Mouse (Mus musculus): ENCODE data around the gene Scaf1. TPM values are rescaled to one million over a fixed set of nuclear protein-coding genes. Genes with fewer than 3 reads are reported as not detected.

The Scaf1 gene
- total RNA-seq, 4 experiments from 2014 or later, result 163 to 173 (median 167) TPM

- no peak for DNase-seq (ENCODE audit: low spot score in 2 of 2)
Measured at GRCm38 (mm10) chr7:44957183-44957835, 58.9 kb downstream of the Scaf1 start.

- no peak for DNase-seq (ENCODE audit: low spot score in 2 of 2)
Measured at GRCm38 (mm10) chr7:44956266-44956665, 59.9 kb downstream of the Scaf1 start.

- DNase-seq (ENCODE audit: low spot score in 2 of 2), result no peak
Measured at GRCm38 (mm10) chr7:44955628-44956027, 60.5 kb downstream of the Scaf1 start.

GRCm38 (mm10) chr7:44954091-44954885, 61.9 kb downstream of the Scaf1 start:
- DNase-seq (ENCODE audit: low spot score in 2 of 2), result no peak

GRCm38 (mm10) chr7:44953561-44953960, 62.6 kb downstream of the Scaf1 start:
- DNase-seq (ENCODE audit: low spot score in 2 of 2), result no peak

Small RNAs within 50 kb of the gene (microRNA-seq; reads per million reads assigned to microRNA genes)
- 1.0 to 1.3 reads per million in 2 experiments for gene Mir7054

Other genes with a start within 250 kb of the Scaf1 start
- gene Nup62, start 200.3 kb downstream of the Scaf1 start, total RNA-seq (2022), result 10 to 100 TPM; 27.7 to 32.5 (median 30.2) TPM
- gene Il4i1, start 200.0 kb downstream of the Scaf1 start, total RNA-seq (2022), result 10 to 100 TPM in 2 of 4 experiments, 1 to 10 TPM in 2; 2.7 to 12.2 (median 7.8) TPM
- 10 to 100 TPM; 23.3 to 36.1 (median 26.1) TPM for gene Atf5, start 199.7 kb downstream of the Scaf1 start, total RNA-seq (2022)
- 10 to 100 TPM; 66.3 to 72.6 (median 71.0) TPM for gene Akt1s1, start 167.4 kb downstream of the Scaf1 start, total RNA-seq (2022)
- gene Tbc1d17, start 167.3 kb downstream of the Scaf1 start, total RNA-seq (2022), result 10 to 100 TPM; 71.9 to 92.1 (median 73.8) TPM
- gene Pnkp, start 159.2 kb downstream of the Scaf1 start, total RNA-seq (2022), result 10 to 100 TPM; 29.8 to 37.7 (median 32.4) TPM
- 100 to 1,000 TPM; 310 to 354 (median 329) TPM for gene Ptov1, start 146.6 kb downstream of the Scaf1 start, total RNA-seq (2022)
- 100 to 1,000 TPM in 3 of 4 experiments, 10 to 100 TPM in 1; 89.6 to 111 (median 107) TPM for gene Med25, start 123.7 kb downstream of the Scaf1 start, total RNA-seq (2022)
- gene Fuz, start 120.3 kb downstream of the Scaf1 start, total RNA-seq (2022), result 10 to 100 TPM; 22.9 to 30.0 (median 26.7) TPM
- gene Ap2a1, start 86.9 kb downstream of the Scaf1 start, total RNA-seq (2022), result 100 to 1,000 TPM; 274 to 323 (median 303) TPM
- under 1 TPM; 0.37 to 0.85 (median 0.67) TPM for gene Tsks, start 73.2 kb downstream of the Scaf1 start, total RNA-seq (2022)
- gene Cpt1c, start 41.5 kb downstream of the Scaf1 start, total RNA-seq (2022), result 100 to 1,000 TPM; 123 to 144 (median 137) TPM
- gene Prmt1, start 29.8 kb downstream of the Scaf1 start, total RNA-seq (2022), result 100 to 1,000 TPM; 167 to 173 (median 172) TPM
- 10 to 100 TPM; 42.1 to 52.0 (median 45.0) TPM for gene Irf3, start 18.7 kb downstream of the Scaf1 start, total RNA-seq (2022)
- 1 to 10 TPM; 2.3 to 6.1 (median 4.3) TPM for gene Bcl2l12, start 17.7 kb downstream of the Scaf1 start, total RNA-seq (2022)
- 10 to 100 TPM; 13.7 to 16.8 (median 15.2) TPM for gene Rras, start 1.6 kb upstream of the Scaf1 start, total RNA-seq (2022)
- gene Prr12, start 36.5 kb upstream of the Scaf1 start, total RNA-seq (2022), result 10 to 100 TPM; 72.9 to 75.3 (median 73.6) TPM
- 10 to 100 TPM; 42.2 to 53.5 (median 49.8) TPM for gene Nosip, start 46.1 kb upstream of the Scaf1 start, total RNA-seq (2022)
- 1 to 10 TPM; 6.5 to 7.6 (median 6.9) TPM for gene Prrg2, start 46.3 kb upstream of the Scaf1 start, total RNA-seq (2022)
- 10 to 100 TPM in 3 of 4 experiments, 1 to 10 TPM in 1; 9.9 to 13.9 (median 10.6) TPM for gene Rcn3, start 75.9 kb upstream of the Scaf1 start, total RNA-seq (2022)
- gene Fcgrt, start 87.5 kb upstream of the Scaf1 start, total RNA-seq (2022), result 10 to 100 TPM; 16.8 to 23.4 (median 20.1) TPM
- 100 to 1,000 TPM; 439 to 619 (median 513) TPM for gene Rps11, start 108.1 kb upstream of the Scaf1 start, total RNA-seq (2022)
- 1,000 to 10,000 TPM in 1 of 4 experiments, 100 to 1,000 TPM in 3; 731 to 1,022 (median 859) TPM for gene Rpl13a, start 112.4 kb upstream of the Scaf1 start, total RNA-seq (2022)
- not detected for gene Gm45713, start 119.9 kb upstream of the Scaf1 start, total RNA-seq (2022)
- 10 to 100 TPM; 10.0 to 12.0 (median 10.4) TPM for gene Flt3l, start 120.1 kb upstream of the Scaf1 start, total RNA-seq (2022)
- gene Pih1d1, start 137.9 kb upstream of the Scaf1 start, total RNA-seq (2022), result 10 to 100 TPM; 37.5 to 56.7 (median 46.3) TPM
- 10 to 100 TPM; 16.9 to 18.6 (median 17.6) TPM for gene Aldh16a1, start 138.2 kb upstream of the Scaf1 start, total RNA-seq (2022)
- gene Slc17a7, start 147.6 kb upstream of the Scaf1 start, total RNA-seq (2022), result 1,000 to 10,000 TPM; 1,166 to 1,245 (median 1,206) TPM
- gene Gfy, start 163.2 kb upstream of the Scaf1 start, total RNA-seq (2022), result under 1 TPM in 2 of 4 experiments, not detected in 2; 0.20 to 0.51 TPM
- not detected for gene Pth2, start 164.6 kb upstream of the Scaf1 start, total RNA-seq (2022)
- gene Ccdc155, start 188.5 kb upstream of the Scaf1 start, total RNA-seq (2022), result 1 to 10 TPM; 2.5 to 4.8 (median 3.6) TPM
- gene Dkkl1, start 195.8 kb upstream of the Scaf1 start, total RNA-seq (2022), result 1 to 10 TPM; 2.1 to 3.3 (median 2.6) TPM
- gene Tead2, start 199.4 kb upstream of the Scaf1 start, total RNA-seq (2022), result 1 to 10 TPM; 2.2 to 5.4 (median 3.7) TPM
- 10 to 100 TPM in 2 of 4 experiments, 1 to 10 TPM in 2; 6.3 to 34.1 (median 18.1) TPM for gene Cd37, start 222.8 kb upstream of the Scaf1 start, total RNA-seq (2022)
- gene Slc6a16, start 224.7 kb upstream of the Scaf1 start, total RNA-seq (2022), result 1 to 10 TPM; 1.9 to 3.4 (median 2.6) TPM